Comparison of ENCODE assay signal across 23 mouse cellular contexts in the genomic region with DNA sequence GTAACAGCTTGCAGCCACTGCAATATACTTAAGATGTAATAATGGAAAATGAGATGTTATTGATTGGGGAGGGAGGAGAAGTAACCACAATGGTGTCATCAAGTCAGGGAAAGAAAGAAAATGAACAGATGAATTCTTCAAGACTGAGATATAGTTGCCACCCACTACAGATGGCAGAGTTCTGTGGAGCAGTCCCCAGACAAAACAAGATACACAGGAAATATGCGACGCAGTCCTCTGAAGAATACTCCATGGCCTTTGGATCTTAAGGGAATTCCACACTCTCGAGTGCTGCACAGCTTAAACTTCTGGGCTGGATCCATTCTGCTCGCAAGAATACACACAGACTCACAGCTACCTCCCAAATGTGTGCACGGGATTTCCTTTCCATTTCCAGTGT.
DNase-seq lines count a peak whose midpoint lies in the region; ATAC-seq and TF ChIP-seq lines count a peak whose summit lies in the region.
"Had no signal": no experiment of that assay in that cellular context is flagged by ENCODE, and none has a peak within 500 bp of the region (broad histone marks: within the 10 kb centered on the region; RNA-seq: fewer than 3 reads in every experiment).

No protein-coding gene starts in this region.

- 42% methylated on average over 5 of the region's 5 CpGs for WGBS in forebrain, postnatal 0 days
- 94% methylated on average over 5 of the region's 5 CpGs for WGBS in forebrain, embryonic 11.5 days
- WGBS in hindbrain, embryonic 14.5 days: 57% methylated on average over 5 of the region's 5 CpGs
- WGBS in hindbrain, embryonic 11.5 days: 77% methylated on average over 5 of the region's 5 CpGs
- 73% methylated on average over 5 of the region's 5 CpGs for WGBS in kidney, embryonic 16.5 days

- H3K4me2 ChIP-seq in forebrain, postnatal 0 days (ENCODE audit: low read depth): no peak overlapping the region
- H3K4me2 ChIP-seq in forebrain, embryonic 11.5 days (ENCODE audit: low read depth, low read length, severe bottlenecking): no peak overlapping the region
- H3K4me2 ChIP-seq in hindbrain, embryonic 14.5 days (replicated peaks): no peak overlapping the region
- no peak overlapping the region for H3K4me2 ChIP-seq in hindbrain, embryonic 11.5 days (replicated peaks; ENCODE audit: low read depth, low read length)
- no peak overlapping the region for H3K4me2 ChIP-seq in kidney, embryonic 16.5 days (replicated peaks; ENCODE audit: low read depth, low read length)
- H3K4me2 ChIP-seq: heart, embryonic 15.5 days; limb, embryonic 12.5 days; liver, embryonic 15.5 days; lung, embryonic 14.5 days had no signal

- DNase-seq in forebrain, postnatal 0 days: no peak
- DNase-seq in forebrain, embryonic 11.5 days (ENCODE audit: low spot score): no peak
- no peak for DNase-seq in hindbrain, embryonic 14.5 days (ENCODE audit: low spot score)
- no peak for DNase-seq in hindbrain, embryonic 11.5 days (ENCODE audit: low spot score)
- DNase-seq in brain, adult 2 months (ENCODE audit: low read depth, low spot score): peak; percentile 10
- DNase-seq in brain, embryonic 14.5 days (ENCODE audit: low read depth): peak; percentile 53
- DNase-seq: adrenal gland, postnatal 25 days; B cell, adult 2 months; cerebellum, adult 8-10 months; cerebellum, postnatal 25 days; gastrocnemius, postnatal 14 days; heart, postnatal 36 days; kidney, adult 11 months; kidney, postnatal 25 days; lung, embryonic 14.5 days; lung, postnatal 14 days; thymus, postnatal 4 days had no signal

- no peak overlapping the region for H3K4me3 ChIP-seq in forebrain, postnatal 0 days (ENCODE audit: low read depth, low read length)
- no peak overlapping the region for H3K4me3 ChIP-seq in forebrain, embryonic 11.5 days (ENCODE audit: low read depth, low read length)
- no peak overlapping the region for H3K4me3 ChIP-seq in hindbrain, embryonic 14.5 days (replicated peaks; ENCODE audit: low read length)
- H3K4me3 ChIP-seq in hindbrain, embryonic 11.5 days (ENCODE audit: low read depth, low read length): no peak overlapping the region
- H3K4me3 ChIP-seq in kidney, embryonic 16.5 days (ENCODE audit: low read length): no peak overlapping the region
- H3K4me3 ChIP-seq: heart, embryonic 10.5 days; heart, embryonic 15.5 days; limb, embryonic 12.5 days; liver, embryonic 15.5 days had no signal

- no peaks in the 10 kb centered on the region for H3K36me3 ChIP-seq in forebrain, postnatal 0 days (ENCODE audit: insufficient read depth)
- no peaks in the 10 kb centered on the region for H3K36me3 ChIP-seq in forebrain, embryonic 11.5 days (ENCODE audit: control insufficient read depth, insufficient read depth, low read length)
- no peaks in the 10 kb centered on the region for H3K36me3 ChIP-seq in hindbrain, embryonic 14.5 days (replicated peaks; ENCODE audit: control insufficient read depth, insufficient read depth)
- no peaks in the 10 kb centered on the region for H3K36me3 ChIP-seq in hindbrain, embryonic 11.5 days (ENCODE audit: control insufficient read depth, insufficient read depth, low read length)
- no peaks in the 10 kb centered on the region for H3K36me3 ChIP-seq in kidney, embryonic 16.5 days (ENCODE audit: insufficient read depth, low read length)
- H3K36me3 ChIP-seq: heart, embryonic 10.5 days; heart, embryonic 15.5 days; limb, embryonic 12.5 days; liver, embryonic 15.5 days had no signal

- no peak overlapping the region for H3K9ac ChIP-seq in forebrain, postnatal 0 days
- no peak overlapping the region for H3K9ac ChIP-seq in forebrain, embryonic 11.5 days (ENCODE audit: low read length)
- H3K9ac ChIP-seq in hindbrain, embryonic 14.5 days: no peak overlapping the region
- no peak overlapping the region for H3K9ac ChIP-seq in hindbrain, embryonic 11.5 days (ENCODE audit: low read depth, low read length)
- no peak overlapping the region for H3K9ac ChIP-seq in kidney, embryonic 16.5 days (replicated peaks; ENCODE audit: low read length)
- H3K9ac ChIP-seq: heart, embryonic 15.5 days; limb, embryonic 12.5 days; liver, embryonic 15.5 days; lung, embryonic 14.5 days had no signal

- peaks cover 11% of the 10 kb centered on the region for H3K4me1 ChIP-seq in forebrain, postnatal 0 days (ENCODE audit: insufficient read depth)
- H3K4me1 ChIP-seq in forebrain, embryonic 11.5 days (replicated peaks; ENCODE audit: control insufficient read depth, insufficient read depth, low read length): peaks cover 7% of the 10 kb centered on the region; the same call in 1 of the 2 replicates
- H3K4me1 ChIP-seq in hindbrain, embryonic 14.5 days (replicated peaks; ENCODE audit: control insufficient read depth, insufficient read depth, low read length): 0 out of 2 replicates have a peak, but pooled peaks cover 17% of the 10 kb centered on the region
- 0 out of 2 replicates have a peak, but pooled peaks cover 3% of the 10 kb centered on the region for H3K4me1 ChIP-seq in hindbrain, embryonic 11.5 days (replicated peaks; ENCODE audit: control insufficient read depth, insufficient read depth, low read length)
- H3K4me1 ChIP-seq in kidney, embryonic 16.5 days (ENCODE audit: insufficient read depth, low read length): peaks cover 23% of the 10 kb centered on the region
- H3K4me1 ChIP-seq: liver, embryonic 15.5 days had no signal

- TF ChIP-seq CTCF in forebrain, postnatal 0 days (IDR thresholded peaks at IDR 0.05; ENCODE audit: low read depth): no peak
- no peak for TF ChIP-seq CTCF in brain, embryonic 14.5 days (IDR thresholded peaks at IDR 0.05; ENCODE audit: borderline replicate concordance, extremely low read depth, insufficient read depth, insufficient read length)

- H3K27me3 ChIP-seq in forebrain, postnatal 0 days (ENCODE audit: insufficient read depth, low read length): no peaks in the 10 kb centered on the region
- H3K27me3 ChIP-seq in forebrain, embryonic 11.5 days (ENCODE audit: control insufficient read depth, insufficient read depth, low read length): no peaks in the 10 kb centered on the region
- no peaks in the 10 kb centered on the region for H3K27me3 ChIP-seq in hindbrain, embryonic 14.5 days (ENCODE audit: control insufficient read depth, insufficient read depth, low read length)
- H3K27me3 ChIP-seq in hindbrain, embryonic 11.5 days (ENCODE audit: control insufficient read depth, insufficient read depth, low read length): no peaks in the 10 kb centered on the region
- no peaks in the 10 kb centered on the region for H3K27me3 ChIP-seq in kidney, embryonic 16.5 days (ENCODE audit: insufficient read depth, low read length)
- H3K27me3 ChIP-seq: heart, embryonic 15.5 days; limb, embryonic 12.5 days; liver, embryonic 15.5 days had no signal

- H3K9me3 ChIP-seq in forebrain, postnatal 0 days (ENCODE audit: low read length): no peaks in the 10 kb centered on the region
- no peaks in the 10 kb centered on the region for H3K9me3 ChIP-seq in forebrain, embryonic 11.5 days (ENCODE audit: control insufficient read depth, low read length)
- no peaks in the 10 kb centered on the region for H3K9me3 ChIP-seq in hindbrain, embryonic 14.5 days (ENCODE audit: control insufficient read depth, low read length)
- no peaks in the 10 kb centered on the region for H3K9me3 ChIP-seq in hindbrain, embryonic 11.5 days (ENCODE audit: control insufficient read depth, low read length)
- H3K9me3 ChIP-seq in kidney, embryonic 16.5 days (ENCODE audit: low read length): no peaks in the 10 kb centered on the region
- H3K9me3 ChIP-seq: heart, embryonic 10.5 days; heart, embryonic 15.5 days; limb, embryonic 12.5 days; liver, embryonic 15.5 days had no signal

- H3K27ac ChIP-seq in forebrain, postnatal 0 days (ENCODE audit: low read depth, low read length): peak overlapping the region; percentile 52
- no peak overlapping the region for H3K27ac ChIP-seq in forebrain, embryonic 11.5 days (ENCODE audit: low read depth, low read length)
- H3K27ac ChIP-seq in hindbrain, embryonic 14.5 days: no peak overlapping the region
- no peak overlapping the region for H3K27ac ChIP-seq in hindbrain, embryonic 11.5 days (ENCODE audit: low read depth, low read length)
- no peak overlapping the region for H3K27ac ChIP-seq in kidney, embryonic 16.5 days (ENCODE audit: low read length)
- H3K27ac ChIP-seq: heart, embryonic 10.5 days; heart, embryonic 15.5 days; limb, embryonic 12.5 days; liver, embryonic 15.5 days had no signal

- no peak for TF ChIP-seq POLR2A in brain, embryonic 14.5 days (IDR thresholded peaks at IDR 0.05; ENCODE audit: borderline replicate concordance, extremely low read depth, insufficient read depth, insufficient read length, poor library complexity, severe bottlenecking)

- ATAC-seq in forebrain, postnatal 0 days: peak; percentile 77
- no peak for ATAC-seq in forebrain, embryonic 11.5 days (replicated peaks; ENCODE audit: low FRiP score)
- peak; percentile 52; the same call in 1 of the 2 replicates for ATAC-seq in hindbrain, embryonic 14.5 days (ENCODE audit: low FRiP score)
- no peak for ATAC-seq in hindbrain, embryonic 11.5 days (ENCODE audit: low FRiP score)
- no peak for ATAC-seq in kidney, embryonic 16.5 days (ENCODE audit: low FRiP score, low TSS enrichment)
- ATAC-seq: inflammation-experienced regulatory T-cells, adult 6 months had no signal

Comparison
In these comparisons a context has a peak if more than half of its experiments do, and no peak if none do; other contexts are left out.
1. ATAC-seq: peak in forebrain, postnatal 0 days (single experiment) and hindbrain, embryonic 14.5 days (single experiment); none in forebrain, embryonic 11.5 days (single experiment), hindbrain, embryonic 11.5 days (single experiment) and kidney, embryonic 16.5 days (single experiment).
2. DNase-seq: peak in brain, adult 2 months (single experiment) and brain, embryonic 14.5 days (single experiment); none in forebrain, postnatal 0 days (single experiment), forebrain, embryonic 11.5 days (single experiment), hindbrain, embryonic 14.5 days (single experiment) and hindbrain, embryonic 11.5 days (single experiment).